Mouse (Mus musculus): ENCODE measurements at regions not wholly inside any gene's neighbourhood (a gene's known extent, or its start where the extent isn't known, plus 50 kb on each side); places are given as distances from the start of the nearest gene placed in this dataset.
A peak's percentile ranks its signal among the peaks of the same experiment; 100 is the strongest.

- Histone ChIP-seq H3K36me3 (no peaks in the 10 kb centered on the region), H3K4me3 (no peak overlapping the region), H3K27me3 (no peaks in the 10 kb centered on the region), H3K27ac (no peak overlapping the region), H3K4me2 (replicated peaks) (no peak overlapping the region), H3K9ac (no peak overlapping the region), H3K9me3 (replicated peaks) (peaks cover 11% of the 10 kb centered on the region; the same call in 1 of the 2 replicates), H3K4me1 (no peaks in the 10 kb centered on the region)
- 92% methylated on average over 3 of the region's 3 CpGs for WGBS
- ATAC-seq (ENCODE audit: low FRiP score) = no peak
These were observed 53.9 kb upstream of the Maml3 start for GRCm38 (mm10) chr3:52158788-52159260.

DNA sequence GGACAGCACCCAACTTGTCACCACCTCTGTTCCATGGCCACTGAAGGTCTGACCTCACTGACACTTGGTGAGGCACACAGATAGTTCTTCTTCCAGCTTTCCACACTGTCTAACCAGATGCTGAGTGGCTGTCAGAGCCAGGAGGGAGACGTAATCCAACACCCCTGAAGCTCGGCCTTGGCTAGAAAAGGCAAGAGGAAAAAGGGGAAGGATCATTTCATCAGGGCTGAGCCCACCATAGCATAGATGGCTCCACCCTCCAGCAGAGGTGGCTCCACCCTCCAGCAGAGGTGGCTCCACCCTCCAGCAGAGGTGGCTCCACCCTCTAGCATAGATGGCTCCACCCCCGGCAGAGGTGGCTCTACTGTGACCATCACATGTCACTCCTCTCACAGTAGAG, 56.8 kb upstream of the Maml3 start:
- Histone ChIP-seq H3K4me3 (no peak overlapping the region), H3K9ac (no peak overlapping the region), H3K27me3 (no peaks in the 10 kb centered on the region), H3K4me1 (no peaks in the 10 kb centered on the region), H3K36me3 (no peaks in the 10 kb centered on the region), H3K9me3 (replicated peaks) (no peaks in the 10 kb centered on the region), H3K4me2 (replicated peaks) (no peak overlapping the region), H3K27ac (no peak overlapping the region)
- no peak for ATAC-seq (ENCODE audit: low FRiP score)
- WGBS = 57% methylated on average over 3 of the region's 3 CpGs

DNA sequence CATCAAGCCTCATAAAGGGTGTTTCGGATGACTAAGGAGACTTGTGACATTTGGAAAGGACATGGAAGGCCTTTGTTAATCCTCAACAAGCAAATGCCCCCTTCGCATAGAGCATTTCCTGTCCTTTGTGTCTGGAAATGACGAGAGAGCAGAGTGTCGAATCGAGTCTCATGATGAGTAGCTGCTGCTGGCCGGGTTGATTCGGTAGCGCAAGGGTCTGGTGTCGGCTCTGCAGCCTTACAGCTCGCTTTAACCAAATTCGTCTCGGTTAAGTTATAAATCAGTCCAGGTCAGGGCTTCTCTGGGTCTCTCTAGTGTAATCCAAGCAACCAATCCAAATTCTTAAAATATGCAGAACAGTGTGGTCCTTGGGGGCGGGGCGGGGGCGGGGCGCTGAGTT, 59.1 kb upstream of the Maml3 start:
- no peak overlapping the region for H3K4me2 ChIP-seq (replicated peaks)
- H3K36me3 ChIP-seq = no peaks in the 10 kb centered on the region
- no peaks in the 10 kb centered on the region for H3K27me3 ChIP-seq
- H3K4me1 ChIP-seq = no peaks in the 10 kb centered on the region
- no peak for ATAC-seq (ENCODE audit: low FRiP score)
- WGBS = 79% methylated on average over 16 of the region's 16 CpGs
- H3K9ac ChIP-seq = no peak overlapping the region
- no peak overlapping the region for H3K4me3 ChIP-seq
- no peak overlapping the region for H3K27ac ChIP-seq
- H3K9me3 ChIP-seq (replicated peaks) = no peaks in the 10 kb centered on the region

GRCm38 (mm10) chr3:52167420-52167819, 62.5 kb upstream of the Maml3 start:
- no peaks in the 10 kb centered on the region for H3K27me3 ChIP-seq
- H3K4me1 ChIP-seq = no peaks in the 10 kb centered on the region
- H3K9ac ChIP-seq = no peak overlapping the region
- H3K27ac ChIP-seq = no peak overlapping the region
- no peak overlapping the region for H3K4me2 ChIP-seq (replicated peaks)
- H3K36me3 ChIP-seq = no peaks in the 10 kb centered on the region
- no peaks in the 10 kb centered on the region for H3K9me3 ChIP-seq (replicated peaks)
- ATAC-seq (ENCODE audit: low FRiP score) = no peak
- no peak overlapping the region for H3K4me3 ChIP-seq
- 92% methylated on average over 7 of the region's 7 CpGs for WGBS

- Histone ChIP-seq H3K4me2 (replicated peaks) (no peak overlapping the region), H3K27me3 (no peaks in the 10 kb centered on the region), H3K36me3 (no peaks in the 10 kb centered on the region), H3K4me3 (no peak overlapping the region), H3K9ac (no peak overlapping the region), H3K4me1 (peaks cover 3% of the 10 kb centered on the region; the same call in 1 of the 2 replicates), H3K27ac (no peak overlapping the region), H3K9me3 (replicated peaks) (no peaks in the 10 kb centered on the region)
- WGBS = 88% methylated on average over 7 of the region's 7 CpGs
- ATAC-seq (ENCODE audit: low FRiP score) = no peak
These were observed 66.0 kb upstream of the Maml3 start for GRCm38 (mm10) chr3:52170847-52171246.

GRCm38 (mm10) chr3:52171303-52171702, 66.4 kb upstream of the Maml3 start:
- Histone ChIP-seq H3K9ac (no peak overlapping the region), H3K27ac (no peak overlapping the region), H3K4me1 (peaks cover 6% of the 10 kb centered on the region; the same call in 1 of the 2 replicates), H3K9me3 (replicated peaks) (no peaks in the 10 kb centered on the region), H3K36me3 (no peaks in the 10 kb centered on the region), H3K4me2 (replicated peaks) (no peak overlapping the region), H3K4me3 (no peak overlapping the region), H3K27me3 (no peaks in the 10 kb centered on the region)
- ATAC-seq (ENCODE audit: low FRiP score) = no peak
- WGBS = 94% methylated on average over 5 of the region's 5 CpGs

- Histone ChIP-seq H3K9ac (no peak overlapping the region), H3K4me2 (replicated peaks) (no peak overlapping the region), H3K36me3 (no peaks in the 10 kb centered on the region), H3K4me1 (peaks cover 7% of the 10 kb centered on the region), H3K27me3 (no peaks in the 10 kb centered on the region), H3K4me3 (no peak overlapping the region), H3K9me3 (replicated peaks) (no peaks in the 10 kb centered on the region), H3K27ac (no peak overlapping the region)
- ATAC-seq (ENCODE audit: low FRiP score) = no peak
- WGBS = 96% methylated on average over 1 of the region's 1 CpGs
These were observed 68.6 kb upstream of the Maml3 start for GRCm38 (mm10) chr3:52173490-52173889.

DNA sequence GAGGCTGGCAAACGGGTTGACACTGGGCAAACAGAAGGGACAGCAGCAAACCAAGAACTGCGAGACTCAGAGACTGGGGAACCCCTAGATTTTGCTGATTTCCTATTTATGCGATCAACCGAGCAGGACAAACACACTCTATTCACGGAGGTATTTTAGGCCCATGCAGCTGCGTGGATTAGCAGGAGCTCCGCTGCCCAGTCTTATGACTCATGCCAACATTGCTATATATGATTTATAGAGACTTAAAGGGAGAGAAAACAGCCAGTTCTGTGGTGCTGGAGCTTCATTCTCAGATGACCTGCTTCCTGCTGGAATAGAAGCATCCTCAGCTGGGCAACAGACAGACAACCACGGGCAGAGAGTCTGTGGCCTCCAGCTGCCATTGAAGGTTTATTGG, 71.2 kb upstream of the Maml3 start:
- ATAC-seq (ENCODE audit: low FRiP score) = no peak

DNA sequence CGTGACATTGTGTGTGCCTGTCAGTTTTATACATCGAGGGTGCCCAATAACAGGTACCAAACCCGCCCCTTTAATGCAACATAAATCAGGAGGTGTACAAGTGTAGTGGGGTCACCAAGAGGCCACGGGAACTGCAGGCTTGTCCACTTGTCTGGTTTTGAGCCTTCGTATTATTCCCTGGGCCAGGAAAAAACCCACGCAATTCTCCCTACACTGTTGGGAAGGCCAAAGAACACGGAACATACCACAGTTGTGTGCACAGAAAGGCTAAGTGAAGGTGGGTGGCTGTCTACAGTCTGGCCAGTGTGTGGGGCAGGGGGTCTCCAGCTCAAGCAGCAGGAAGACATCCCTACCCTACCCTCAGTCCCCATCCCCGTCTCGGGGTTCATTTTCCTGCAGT, 74.0 kb upstream of the Maml3 start:
- 0 out of 2 replicates have a peak overlapping the region, but pooled peaks have one; percentile 46 for H3K9ac ChIP-seq
- H3K9me3 ChIP-seq (replicated peaks) = no peaks in the 10 kb centered on the region
- 55% methylated on average over 9 of the region's 9 CpGs for WGBS
- no peak for ATAC-seq (ENCODE audit: low FRiP score)
- H3K4me3 ChIP-seq = 0 out of 2 replicates have a peak overlapping the region, but pooled peaks have one; percentile 1
- H3K27me3 ChIP-seq = no peaks in the 10 kb centered on the region
- H3K4me2 ChIP-seq (replicated peaks) = peak overlapping the region; percentile 46
- peak overlapping the region; percentile 94 for H3K27ac ChIP-seq
- no peaks in the 10 kb centered on the region for H3K36me3 ChIP-seq
- H3K4me1 ChIP-seq = peaks cover 35% of the 10 kb centered on the region

More for the DNA sequence above, 71.2 kb upstream of the Maml3 start:
- WGBS = 80% methylated on average over 8 of the region's 8 CpGs
- Histone ChIP-seq H3K9ac (no peak overlapping the region), H3K4me1 (peaks cover 32% of the 10 kb centered on the region), H3K4me3 (no peak overlapping the region), H3K36me3 (no peaks in the 10 kb centered on the region), H3K27ac (no peak overlapping the region), H3K4me2 (replicated peaks) (no peak overlapping the region), H3K9me3 (replicated peaks) (no peaks in the 10 kb centered on the region), H3K27me3 (no peaks in the 10 kb centered on the region)

GRCm38 (mm10) chr3:52179686-52180085, 74.8 kb upstream of the Maml3 start:
- peak overlapping the region; percentile 47; the same call in 1 of the 2 replicates for H3K9ac ChIP-seq
- ATAC-seq (ENCODE audit: low FRiP score) = peak; percentile 84
- H3K27me3 ChIP-seq = no peaks in the 10 kb centered on the region
- 0 out of 2 replicates have a peak overlapping the region, but pooled peaks have one; percentile 1 for H3K4me3 ChIP-seq
- peak overlapping the region; percentile 94 for H3K27ac ChIP-seq
- peaks cover 40% of the 10 kb centered on the region for H3K4me1 ChIP-seq
- no peaks in the 10 kb centered on the region for H3K9me3 ChIP-seq (replicated peaks)
- H3K4me2 ChIP-seq (replicated peaks) = peak overlapping the region; percentile 46
- H3K36me3 ChIP-seq = no peaks in the 10 kb centered on the region
- WGBS = 2% methylated on average over 12 of the region's 12 CpGs

- peak; percentile 17 for ATAC-seq (ENCODE audit: low FRiP score)
- Histone ChIP-seq H3K4me1 (peaks cover 41% of the 10 kb centered on the region), H3K27ac (peak overlapping the region; percentile 94), H3K9ac (no peak overlapping the region), H3K4me3 (no peak overlapping the region), H3K36me3 (no peaks in the 10 kb centered on the region), H3K27me3 (no peaks in the 10 kb centered on the region), H3K4me2 (replicated peaks) (peak overlapping the region; percentile 16; the same call in 1 of the 2 replicates), H3K9me3 (replicated peaks) (no peaks in the 10 kb centered on the region)
- WGBS = 13% methylated on average over 8 of the region's 8 CpGs
These were observed 75.4 kb upstream of the Maml3 start for GRCm38 (mm10) chr3:52180306-52180705.

DNA sequence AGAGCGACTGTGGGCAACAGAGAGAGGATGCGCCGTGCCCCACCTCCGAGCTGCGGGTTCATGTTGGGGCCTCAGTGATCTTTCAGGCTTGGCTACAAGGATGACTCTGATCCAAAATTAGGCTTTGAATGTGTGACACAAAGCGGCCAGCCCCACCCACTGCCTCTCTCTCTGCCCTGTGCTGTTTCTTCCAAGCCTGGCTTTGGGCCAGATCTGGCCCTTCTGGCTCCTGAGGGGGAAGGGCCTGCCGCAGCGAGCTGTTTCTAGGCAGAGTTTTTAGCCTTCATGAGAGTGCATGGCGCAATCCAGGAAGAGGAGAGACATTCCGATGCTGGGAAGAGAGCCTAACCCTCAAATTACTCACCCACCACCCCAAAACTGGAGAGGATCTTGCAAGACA, 75.9 kb upstream of the Maml3 start:
- Histone ChIP-seq H3K27me3 (0 out of 2 replicates have a peak, but pooled peaks cover under 1% of the 10 kb centered on the region), H3K36me3 (no peaks in the 10 kb centered on the region), H3K4me1 (peaks cover 39% of the 10 kb centered on the region), H3K9ac (0 out of 2 replicates have a peak overlapping the region, but pooled peaks have one; percentile 29), H3K4me2 (replicated peaks) (peak overlapping the region; percentile 16), H3K27ac (peak overlapping the region; percentile 94), H3K4me3 (no peak overlapping the region), H3K9me3 (replicated peaks) (no peaks in the 10 kb centered on the region)
- peak; percentile 81 for ATAC-seq (ENCODE audit: low FRiP score)
- WGBS = 26% methylated on average over 10 of the region's 10 CpGs

Measured in hindbrain, embryonic 12.5 days (tissue).